Mouse (Mus musculus): ENCODE results near the gene Immp2l. TPM values are rescaled to one million over a fixed set of nuclear protein-coding genes. Genes with fewer than 3 reads are reported as not detected.

Gene Immp2l
- polyA plus RNA-seq (2014; fragmentation: Illumina TruSeq; extraction: RNeasy Lipid Tissue Mini Kit (QIAGEN cat#74804); ENCODE audit: low read depth, low replicate concordance), result 4.5 TPM

GRCm38 (mm10) chr12:41023511-41024421 is at the start of gene Immp2l:
TSS of gene Immp2l (plus strand) at chr12:41024090.

GRCm38 (mm10) chr12:41486331-41486730 is 462.4 kb downstream of the Immp2l start, which contains the start of gene Lrrn3:
TSS of gene Lrrn3 (minus strand) at chr12:41486431.

Data from adrenal gland, adult 10 weeks (tissue).